Mouse (Mus musculus): Measurements from ENCODE around the gene Atf4. TPM values are rescaled to one million over a fixed set of nuclear protein-coding genes. Genes with fewer than 3 reads are reported as not detected.

Atf4 gene
- 112 TPM in 2 replicates for polyA plus RNA-seq (2016; fragmentation: Nextera tagmentation; extraction: Ambion mirVana)

DNA sequence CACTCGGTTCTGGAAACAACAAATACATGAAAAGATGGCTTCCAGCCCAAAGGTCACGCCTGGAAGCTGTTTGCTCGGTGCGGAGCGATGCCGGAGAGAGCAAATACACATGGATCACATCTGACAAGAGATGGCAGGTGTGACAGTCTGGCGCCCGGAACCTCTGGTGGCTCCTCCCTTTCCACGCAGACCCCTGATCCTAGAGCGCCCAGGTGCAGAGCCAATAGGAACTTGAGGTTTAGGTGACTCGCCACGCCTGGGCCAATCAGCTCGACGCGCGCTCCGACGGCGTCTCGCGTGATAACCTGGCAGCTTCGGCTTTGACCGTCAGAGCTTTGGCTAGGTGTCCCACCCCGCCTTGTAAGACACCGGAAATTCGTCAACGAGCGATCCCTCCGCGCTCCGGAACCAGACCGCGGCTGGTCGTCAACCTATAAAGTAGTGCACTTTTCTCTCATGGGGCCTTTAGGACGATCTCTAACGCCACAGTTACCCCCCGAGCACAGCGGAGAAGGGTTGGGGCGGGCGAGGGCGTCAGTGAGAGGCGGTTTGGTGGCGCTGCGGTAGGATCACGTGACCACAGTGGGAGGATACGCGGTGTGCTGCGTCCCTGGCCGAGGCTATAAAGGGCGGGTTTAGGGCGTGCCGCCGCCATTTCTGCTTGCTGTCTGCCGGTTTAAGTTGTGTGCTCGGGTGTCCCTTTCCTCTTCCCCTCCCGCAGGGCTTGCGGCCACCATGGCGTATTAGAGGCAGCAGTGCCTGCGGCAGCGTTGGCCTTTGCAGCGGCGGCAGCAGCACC lies at the start of gene Atf4:
Atf4 (plus strand) TSS at position 338 of the 799 bp plus-strand sequence.
- Histone ChIP-seq H3K9me3 (no peaks in the 10 kb centered on the region), H3K4me1 (replicated peaks) (peaks cover 54% of the 10 kb centered on the region), H3K27me3 (no peaks in the 10 kb centered on the region), H3K9ac (replicated peaks) (peak within 1 kb of the TSS; percentile 100), H3K4me2 (peak within 1 kb of the TSS; percentile 83), H3K27ac (peak within 1 kb of the TSS; percentile 98), H3K4me3 (replicated peaks) (peak within 1 kb of the TSS; percentile 100), H3K36me3 (peaks cover 53% of the 10 kb centered on the region)
- WGBS, result under 1% methylated on average over 62 of the region's 62 CpGs
- ATAC-seq (ENCODE audit: insufficient number of reproducible peaks, insufficient read depth, low FRiP score, low TSS enrichment, low read depth), result peak; percentile 95

DNA sequence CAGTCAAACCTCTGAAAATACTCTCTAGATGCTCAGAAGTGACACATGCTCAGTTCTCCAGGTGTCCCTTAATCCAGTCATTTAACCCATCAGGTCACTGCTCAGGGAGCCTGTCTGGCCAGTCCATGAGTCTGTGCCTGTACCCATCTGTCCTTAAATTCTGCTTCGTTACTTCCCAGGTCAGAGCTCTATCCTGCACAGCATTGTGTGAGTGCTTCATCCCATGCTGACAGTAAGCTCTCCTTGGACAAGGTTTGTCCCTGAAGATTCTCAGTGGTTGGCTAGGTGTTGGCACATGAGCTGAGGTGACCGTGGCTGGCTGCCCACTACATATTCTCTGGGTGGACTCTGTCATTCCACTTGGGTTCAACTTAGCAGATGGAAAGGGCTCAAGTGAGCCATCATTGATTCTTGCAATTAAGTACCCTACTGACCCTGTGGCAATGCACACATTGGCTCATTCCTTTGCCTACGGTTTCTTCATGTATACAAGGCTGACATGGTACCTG lies 48.9 kb upstream of the Atf4 start:
- Histone ChIP-seq H3K4me3 (replicated peaks) (no peak overlapping the region), H3K27ac (no peak overlapping the region), H3K36me3 (peaks cover 6% of the 10 kb centered on the region), H3K9ac (replicated peaks) (no peak overlapping the region), H3K9me3 (no peaks in the 10 kb centered on the region), H3K27me3 (no peaks in the 10 kb centered on the region), H3K4me1 (replicated peaks) (no peaks in the 10 kb centered on the region), H3K4me2 (no peak overlapping the region)
- ATAC-seq (ENCODE audit: insufficient number of reproducible peaks, insufficient read depth, low FRiP score, low TSS enrichment, low read depth), result no peak
- 86% methylated on average over 3 of the region's 3 CpGs for WGBS

DNA sequence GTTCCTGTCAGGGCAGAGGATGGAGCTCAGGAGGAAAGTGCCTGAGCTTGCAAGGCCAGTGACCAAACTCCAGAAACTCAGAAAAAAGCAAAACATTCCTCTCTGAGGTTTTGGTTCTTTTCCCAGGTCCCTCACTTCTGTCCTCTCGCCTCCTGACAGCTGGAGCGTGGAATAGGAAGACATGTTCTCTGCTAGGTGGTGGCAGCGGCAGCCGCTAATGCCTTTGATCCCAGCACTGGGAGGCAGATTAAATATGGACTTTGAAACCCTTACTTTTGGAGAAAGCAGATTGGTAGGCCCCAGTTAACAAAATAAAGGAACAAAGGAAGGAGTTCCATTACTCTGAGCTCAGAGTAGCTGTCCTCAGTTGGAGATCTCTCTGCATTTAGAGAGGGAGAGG lies 46.5 kb upstream of the Atf4 start:
- no peak for ATAC-seq (ENCODE audit: insufficient number of reproducible peaks, insufficient read depth, low FRiP score, low TSS enrichment, low read depth)
- no peaks in the 10 kb centered on the region for H3K9me3 ChIP-seq
- H3K4me3 ChIP-seq (replicated peaks), result no peak overlapping the region
- H3K36me3 ChIP-seq, result peaks cover 30% of the 10 kb centered on the region
- H3K27ac ChIP-seq, result no peak overlapping the region; the same call in 1 of the 2 replicates
- 40% methylated on average over 4 of the region's 4 CpGs for WGBS
- H3K9ac ChIP-seq (replicated peaks), result no peak overlapping the region
- no peak overlapping the region for H3K4me2 ChIP-seq
- H3K4me1 ChIP-seq (replicated peaks), result no peaks in the 10 kb centered on the region
- no peaks in the 10 kb centered on the region for H3K27me3 ChIP-seq

DNA sequence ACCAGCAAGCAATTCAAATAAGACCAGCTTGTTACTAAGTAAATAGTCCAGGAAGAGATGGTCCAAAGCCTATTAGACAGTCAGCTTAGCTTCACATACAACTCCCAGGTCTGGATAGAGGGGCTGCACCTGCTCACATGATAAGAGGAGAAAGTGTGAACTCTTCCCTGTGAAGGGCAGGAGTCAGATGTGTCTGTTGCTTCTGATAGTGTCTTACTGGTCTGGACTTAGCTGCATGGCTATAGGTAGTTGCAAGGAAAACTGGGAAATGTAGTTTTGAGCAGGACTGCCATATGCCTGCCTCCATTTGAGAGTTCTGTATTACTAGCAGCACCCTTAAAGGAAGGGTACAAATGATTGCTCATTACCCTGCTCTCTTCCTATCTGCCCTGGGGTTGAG lies 41.3 kb upstream of the Atf4 start:
- Histone ChIP-seq H3K4me2 (no peak overlapping the region), H3K27me3 (no peaks in the 10 kb centered on the region), H3K4me3 (replicated peaks) (no peak overlapping the region), H3K27ac (no peak overlapping the region), H3K4me1 (replicated peaks) (0 out of 2 replicates have a peak, but pooled peaks cover 6% of the 10 kb centered on the region), H3K9ac (replicated peaks) (no peak overlapping the region), H3K9me3 (no peaks in the 10 kb centered on the region), H3K36me3 (peaks cover 40% of the 10 kb centered on the region)
- ATAC-seq (ENCODE audit: insufficient number of reproducible peaks, insufficient read depth, low FRiP score, low TSS enrichment, low read depth), result no peak

DNA sequence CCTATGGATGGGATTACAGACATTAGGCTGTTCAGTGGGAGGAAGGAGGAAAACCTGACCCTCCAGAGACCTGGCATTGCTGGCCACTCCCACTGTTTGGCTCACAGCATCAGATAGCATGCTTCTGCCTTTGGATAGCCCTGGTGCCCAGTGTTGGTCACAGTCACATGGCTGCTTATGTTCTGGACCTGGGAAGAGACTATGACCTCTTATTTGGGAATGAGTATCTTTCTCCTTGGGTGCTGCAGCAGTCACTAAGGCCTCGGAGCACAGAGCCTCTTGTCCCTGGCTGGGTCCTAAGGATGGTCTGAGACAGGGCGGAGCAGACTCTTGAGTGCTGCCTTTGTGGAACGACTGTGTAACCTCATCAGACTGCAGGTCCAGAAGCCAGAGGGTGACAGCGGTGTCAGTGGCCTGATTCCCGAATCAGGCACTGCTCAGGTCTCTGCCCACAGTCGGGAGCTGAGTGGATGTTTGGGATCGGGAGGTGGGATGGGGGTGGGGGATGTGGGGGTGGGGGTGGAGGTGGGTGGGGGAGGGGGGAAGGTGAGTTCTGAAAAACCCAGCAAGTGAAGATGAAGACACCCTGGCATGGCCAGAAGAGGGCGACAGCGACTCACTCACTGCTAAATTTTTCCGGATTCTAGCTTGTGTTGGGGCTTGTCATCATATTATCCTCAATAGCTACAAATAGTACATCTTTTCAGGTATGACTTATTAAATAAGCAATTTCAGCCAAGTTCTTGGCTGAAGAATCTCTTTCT lies 39.1 kb upstream of the Atf4 start:
- no peak for ATAC-seq (ENCODE audit: insufficient number of reproducible peaks, insufficient read depth, low FRiP score, low TSS enrichment, low read depth)
- Histone ChIP-seq H3K4me1 (replicated peaks) (0 out of 2 replicates have a peak, but pooled peaks cover 12% of the 10 kb centered on the region), H3K27me3 (no peaks in the 10 kb centered on the region), H3K4me3 (replicated peaks) (no peak overlapping the region), H3K27ac (no peak overlapping the region), H3K4me2 (no peak overlapping the region), H3K9me3 (no peaks in the 10 kb centered on the region), H3K9ac (replicated peaks) (no peak overlapping the region), H3K36me3 (peaks cover 36% of the 10 kb centered on the region)
- WGBS, result 18% methylated on average over 10 of the region's 10 CpGs

DNA sequence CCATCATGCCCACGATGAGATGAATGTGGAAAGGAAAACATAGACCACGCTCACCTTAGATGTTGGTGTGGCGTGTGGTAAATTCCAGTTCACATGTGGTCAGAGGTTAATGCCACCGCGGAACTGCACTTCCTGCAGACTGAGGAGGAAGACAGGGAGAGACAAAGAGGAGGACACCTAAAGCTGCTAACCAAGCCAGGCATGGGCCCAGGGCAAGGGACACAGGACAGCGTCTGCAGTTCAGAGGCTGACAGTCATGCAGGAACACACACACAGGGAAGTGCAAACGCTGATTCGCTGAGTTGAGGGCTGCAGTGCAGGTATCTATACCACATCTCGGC lies 38.5 kb upstream of the Atf4 start:
- WGBS, result 58% methylated on average over 9 of the region's 9 CpGs
- Histone ChIP-seq H3K36me3 (peaks cover 30% of the 10 kb centered on the region), H3K9ac (replicated peaks) (no peak overlapping the region), H3K9me3 (no peaks in the 10 kb centered on the region), H3K4me3 (replicated peaks) (no peak overlapping the region), H3K4me1 (replicated peaks) (0 out of 2 replicates have a peak, but pooled peaks cover 12% of the 10 kb centered on the region), H3K27me3 (no peaks in the 10 kb centered on the region), H3K27ac (no peak overlapping the region), H3K4me2 (no peak overlapping the region)
- ATAC-seq (ENCODE audit: insufficient number of reproducible peaks, insufficient read depth, low FRiP score, low TSS enrichment, low read depth), result no peak

DNA sequence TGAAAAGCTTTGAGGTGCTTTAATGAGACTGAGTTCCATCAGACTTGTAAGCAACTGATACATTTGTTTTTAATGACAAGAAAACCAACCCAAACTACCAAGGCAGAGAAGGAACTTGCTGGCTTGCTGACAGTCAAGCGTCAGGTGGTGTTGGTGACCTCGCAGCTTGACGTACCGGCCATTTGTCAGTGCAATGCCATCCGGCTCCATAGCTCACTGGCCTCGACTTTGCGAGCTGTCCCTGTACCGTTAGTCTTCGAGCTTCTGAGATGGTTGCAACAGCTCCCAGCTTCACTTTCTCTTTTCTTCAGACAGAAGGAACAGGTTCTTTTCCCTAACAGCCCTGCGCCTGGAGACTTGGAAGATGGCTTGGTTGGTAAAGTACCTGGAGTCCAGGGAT lies 37.5 kb upstream of the Atf4 start:
- Histone ChIP-seq H3K27me3 (no peaks in the 10 kb centered on the region), H3K4me1 (replicated peaks) (0 out of 2 replicates have a peak, but pooled peaks cover 12% of the 10 kb centered on the region), H3K27ac (no peak overlapping the region), H3K4me2 (no peak overlapping the region), H3K9me3 (no peaks in the 10 kb centered on the region), H3K9ac (replicated peaks) (no peak overlapping the region), H3K36me3 (peaks cover 20% of the 10 kb centered on the region), H3K4me3 (replicated peaks) (no peak overlapping the region)
- ATAC-seq (ENCODE audit: insufficient number of reproducible peaks, insufficient read depth, low FRiP score, low TSS enrichment, low read depth), result no peak
- 83% methylated on average over 10 of the region's 10 CpGs for WGBS

DNA sequence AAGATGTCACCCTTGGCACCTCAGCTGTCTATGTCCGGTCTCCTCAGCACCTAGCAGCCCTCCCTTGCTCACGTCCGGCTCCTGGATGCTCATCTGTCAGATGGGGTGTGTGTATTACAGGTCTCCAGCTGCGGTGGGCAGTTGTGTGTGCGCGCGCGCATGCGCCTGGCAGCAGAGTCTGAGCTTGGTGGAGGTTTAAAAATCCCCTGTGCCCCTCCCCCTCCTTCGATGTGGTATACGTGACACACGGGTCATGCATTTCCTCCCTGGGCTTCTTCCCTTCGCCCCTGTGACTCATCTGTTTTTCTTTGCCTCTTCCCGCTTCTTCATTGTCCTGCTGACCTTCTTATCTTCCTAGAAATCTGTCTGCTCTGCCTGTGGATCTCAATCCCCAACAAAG lies 35.8 kb upstream of the Atf4 start:
- Histone ChIP-seq H3K9ac (replicated peaks) (no peak overlapping the region), H3K27me3 (no peaks in the 10 kb centered on the region), H3K4me3 (replicated peaks) (no peak overlapping the region), H3K36me3 (peaks cover 4% of the 10 kb centered on the region; the same call in 1 of the 2 replicates), H3K9me3 (no peaks in the 10 kb centered on the region), H3K4me1 (replicated peaks) (0 out of 2 replicates have a peak, but pooled peaks cover 12% of the 10 kb centered on the region), H3K4me2 (0 out of 2 replicates have a peak overlapping the region, but pooled peaks have one; percentile 1), H3K27ac (no peak overlapping the region)
- WGBS, result 51% methylated on average over 14 of the region's 14 CpGs
- no peak for ATAC-seq (ENCODE audit: insufficient number of reproducible peaks, insufficient read depth, low FRiP score, low TSS enrichment, low read depth)

DNA sequence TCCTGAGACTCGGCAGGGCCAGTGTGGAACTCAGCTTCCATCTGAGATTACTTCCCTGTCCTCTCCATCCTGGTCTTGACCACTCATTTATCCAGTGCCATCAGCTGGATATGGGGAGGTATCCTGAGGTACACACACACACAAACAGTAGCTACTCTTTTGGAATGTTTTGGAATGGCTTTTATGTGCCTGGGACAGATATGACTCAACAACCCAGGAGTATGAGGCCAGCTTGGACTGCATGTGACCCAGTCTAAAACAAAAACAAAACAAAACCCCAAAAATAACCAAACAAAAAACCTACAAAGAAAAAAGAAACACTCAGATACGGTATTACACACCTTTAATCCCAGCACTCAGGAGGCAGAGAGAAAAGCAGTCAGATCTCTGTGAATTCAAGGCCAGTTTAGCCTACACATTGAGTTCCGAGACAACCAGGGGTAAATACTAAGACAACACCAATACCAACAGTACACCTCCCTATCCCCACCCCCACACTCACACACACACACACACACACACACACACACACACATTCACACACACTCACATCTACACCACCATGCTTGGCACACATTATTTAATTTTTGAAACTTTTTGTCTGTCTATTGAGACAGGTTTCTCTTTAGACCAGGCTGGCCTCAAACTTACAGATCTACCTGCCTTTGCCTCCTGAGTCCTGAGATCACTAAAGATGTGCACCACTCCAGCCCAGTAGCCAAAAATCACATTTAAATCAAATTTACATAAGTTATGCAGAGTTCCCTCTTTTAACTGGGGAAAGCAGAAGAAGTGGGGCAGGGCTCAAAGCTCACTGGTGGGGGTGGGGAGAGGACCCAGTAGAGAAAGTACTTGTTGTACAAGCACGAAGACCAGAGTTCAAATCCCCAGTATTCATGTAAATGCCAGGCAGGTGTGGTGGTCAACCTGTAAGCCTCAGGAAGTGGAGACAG lies 35.0 kb upstream of the Atf4 start:
- H3K27me3 ChIP-seq, result no peaks in the 10 kb centered on the region
- 0 out of 2 replicates have a peak overlapping the region, but pooled peaks have one; percentile 1 for H3K4me2 ChIP-seq
- H3K9ac ChIP-seq (replicated peaks), result no peak overlapping the region
- no peak overlapping the region for H3K27ac ChIP-seq
- WGBS, result 62% methylated on average over 4 of the region's 4 CpGs
- no peaks in the 10 kb centered on the region for H3K9me3 ChIP-seq
- H3K4me3 ChIP-seq (replicated peaks), result no peak overlapping the region
- ATAC-seq (ENCODE audit: insufficient number of reproducible peaks, insufficient read depth, low FRiP score, low TSS enrichment, low read depth), result no peak
- H3K4me1 ChIP-seq (replicated peaks), result 0 out of 2 replicates have a peak, but pooled peaks cover 12% of the 10 kb centered on the region
- peaks cover 4% of the 10 kb centered on the region; the same call in 1 of the 2 replicates for H3K36me3 ChIP-seq

DNA sequence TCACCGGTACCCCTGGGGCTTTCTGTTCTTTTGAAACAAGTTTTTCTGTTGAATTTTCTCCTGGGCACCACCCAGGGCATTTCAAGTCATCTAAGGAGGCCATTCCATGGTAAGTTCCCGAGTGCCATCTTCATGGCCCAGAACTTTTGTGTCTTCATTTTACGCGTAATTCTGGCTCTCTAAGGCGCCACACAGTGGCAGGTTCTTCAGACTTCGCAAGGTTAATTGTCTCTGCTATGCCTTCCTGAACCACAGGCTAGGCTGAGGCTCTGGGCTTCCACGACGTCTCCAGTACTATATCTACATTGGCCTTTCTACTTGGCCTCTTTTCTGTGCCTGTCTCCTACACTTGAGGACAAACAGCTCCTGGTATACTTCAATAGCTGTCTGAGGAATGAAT lies 34.0 kb upstream of the Atf4 start:
- ATAC-seq (ENCODE audit: insufficient number of reproducible peaks, insufficient read depth, low FRiP score, low TSS enrichment, low read depth), result no peak
- Histone ChIP-seq H3K4me2 (no peak overlapping the region), H3K4me3 (replicated peaks) (no peak overlapping the region), H3K9me3 (no peaks in the 10 kb centered on the region), H3K27me3 (no peaks in the 10 kb centered on the region), H3K36me3 (peaks cover 4% of the 10 kb centered on the region; the same call in 1 of the 2 replicates), H3K4me1 (replicated peaks) (0 out of 2 replicates have a peak, but pooled peaks cover 7% of the 10 kb centered on the region), H3K9ac (replicated peaks) (no peak overlapping the region), H3K27ac (no peak overlapping the region)
- 68% methylated on average over 8 of the region's 8 CpGs for WGBS

Data from limb, embryonic 12.5 days (tissue).